Mouse (Mus musculus): ENCODE measurements at regions not wholly inside any gene's neighbourhood (a gene's known extent, or its start where the extent isn't known, plus 50 kb on each side); places are given as distances from the start of the nearest gene placed in this dataset.

DNA sequence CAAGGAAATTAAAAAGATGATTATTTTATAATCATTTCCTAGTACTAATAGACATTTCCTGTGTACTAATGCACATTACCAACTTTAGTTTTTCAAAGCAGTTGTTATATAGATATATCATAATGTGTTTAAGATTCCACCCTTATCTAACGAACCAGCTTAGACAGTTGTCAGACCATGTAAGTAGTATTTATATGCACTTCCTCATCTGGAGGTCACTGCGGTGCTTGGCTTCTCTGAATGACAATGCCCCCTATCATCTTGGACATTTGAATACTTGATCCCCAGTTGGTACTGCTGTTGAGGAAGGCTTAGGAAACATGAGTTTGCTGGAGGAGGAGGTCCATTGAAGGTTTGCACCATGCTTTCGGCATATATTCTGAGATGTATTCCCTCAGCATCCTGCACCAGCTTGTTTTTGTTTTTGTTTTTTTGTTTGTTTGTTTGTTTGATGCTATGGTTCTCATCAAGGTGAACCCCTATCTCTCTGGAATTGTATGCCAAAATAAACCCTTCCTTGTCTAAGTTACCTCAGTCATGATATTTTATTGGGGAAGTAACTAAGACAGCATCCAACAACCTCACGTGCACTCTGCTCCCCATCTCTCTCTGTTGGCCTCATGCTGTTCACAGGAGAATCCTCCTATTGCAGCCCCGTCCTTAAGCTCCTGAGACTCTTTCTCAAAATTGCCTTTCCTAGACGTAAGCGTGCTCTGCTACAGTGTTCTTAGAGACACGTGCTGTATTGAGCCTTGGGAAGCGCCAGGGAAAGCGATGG is 228.4 kb upstream of the Mmadhc start:
- TF ChIP-seq POLR2A (IDR thresholded peaks at IDR 0.05; ENCODE audit: control insufficient read depth, low read depth, low read length) (no peak), CTCF (IDR thresholded peaks at IDR 0.05; ENCODE audit: control insufficient read depth, insufficient read depth, insufficient replicate concordance, low read depth, low read length) (no peak)

All from testis, adult 2 months (tissue).